Mouse (Mus musculus) heart, adult 2 months (tissue): ENCODE results near the gene Vipr1.

Source experiments
- CTCF ChIP-seq: fragments of 200-600 bp; IDR thresholded peaks from 2 replicates; pipeline ENCODE4 v1.8.1; 2022; ENCODE audit warnings: antibody characterized with exemption, mild to moderate bottlenecking, moderate library complexity
- EP300 ChIP-seq: fragments of 200-500 bp; IDR thresholded peaks from 2 replicates; pipeline ENCODE4 v1.6.1; 2011; ENCODE audit warnings: low read depth, low read length, control low read depth; ENCODE audit not compliant: insufficient read depth

- no peak for TF ChIP-seq CTCF
- TF ChIP-seq EP300 = no peak
Measured at GRCm38 (mm10) chr9:121619441-121619840, 23.1 kb upstream of the Vipr1 start.
